Comparison of ENCODE assay signal across 14 mouse cellular contexts in genomic region chr5:36776021-36776575, GRCm38 (mm10). TPM values are rescaled to one million over a fixed set of nuclear protein-coding genes. Genes with fewer than 3 reads are reported as not detected.
DNase-seq lines count a peak whose midpoint lies in the region; ATAC-seq and TF ChIP-seq lines count a peak whose summit lies in the region.
"Had no signal": no experiment of that assay in that cellular context is flagged by ENCODE, and none has a peak within 500 bp of the region (broad histone marks: within the 10 kb centered on the region; RNA-seq: fewer than 3 reads in every experiment).

No protein-coding gene starts in this region.

- TF ChIP-seq POLR2A in ES-Bruce4 (IDR thresholded peaks at IDR 0.05; ENCODE audit: insufficient read depth, low read length), result no peak

- no peak for TF ChIP-seq CTCF in ES-Bruce4 (IDR thresholded peaks at IDR 0.05; ENCODE audit: low read depth, low read length)

- no peaks in the 10 kb centered on the region for H3K36me3 ChIP-seq in heart, embryonic 11.5 days (ENCODE audit: control insufficient read depth, insufficient read depth, low read length)
- no peaks in the 10 kb centered on the region for H3K36me3 ChIP-seq in ES-Bruce4 (ENCODE audit: control insufficient read depth, insufficient read depth, low read length, poor library complexity, severe bottlenecking)
- no peaks in the 10 kb centered on the region for H3K36me3 ChIP-seq in heart, embryonic 15.5 days
- H3K36me3 ChIP-seq: embryonic facial prominence, embryonic 15.5 days; midbrain, embryonic 12.5 days had no signal

- H3K27ac ChIP-seq in heart, embryonic 11.5 days (ENCODE audit: low read depth, low read length), result peak overlapping the region; percentile 41; the same call in 1 of the 2 replicates
- H3K27ac ChIP-seq in ES-Bruce4 (ENCODE audit: insufficient read depth, low read length), result peak overlapping the region; percentile 38; the same call in 1 of the 2 replicates
- H3K27ac ChIP-seq in heart, embryonic 15.5 days, result 0 out of 2 replicates have a peak overlapping the region, but pooled peaks have one; percentile 9
- H3K27ac ChIP-seq: embryonic facial prominence, embryonic 15.5 days; liver, embryonic 14.5 days; midbrain, embryonic 12.5 days; stomach, postnatal 0 days had no signal

- DNase-seq in heart, postnatal 25 days (ENCODE audit: low spot score), result no peak
- peak; percentile 89 for DNase-seq in adrenal gland, adult 8-10 months
- DNase-seq in retina, postnatal 1 day, result no peak
- DNase-seq in frontal cortex, adult 2 months (ENCODE audit: extremely low spot score in 1 of 2, low spot score in 1 of 2), result no peak
- DNase-seq: cerebellum, adult 9-10 months; forebrain, postnatal 0 days; gastrocnemius, postnatal 10 days had no signal

- ATAC-seq in heart, embryonic 11.5 days (replicated peaks; ENCODE audit: insufficient number of reproducible peaks, low FRiP score, low TSS enrichment), result no peak
- no peak for ATAC-seq in heart, embryonic 15.5 days (replicated peaks; ENCODE audit: insufficient number of reproducible peaks, insufficient read depth, low FRiP score, low read depth)
- ATAC-seq: forebrain, postnatal 0 days had no signal

- H3K9ac ChIP-seq in heart, embryonic 11.5 days (ENCODE audit: low read depth, low read length), result peak overlapping the region; percentile 11; the same call in 1 of the 2 replicates
- no peak overlapping the region for H3K9ac ChIP-seq in ES-Bruce4 (ENCODE audit: low read depth, poor library complexity, severe bottlenecking)
- no peak overlapping the region for H3K9ac ChIP-seq in heart, embryonic 15.5 days
- H3K9ac ChIP-seq: embryonic facial prominence, embryonic 15.5 days; forebrain, postnatal 0 days; liver, embryonic 14.5 days; midbrain, embryonic 12.5 days had no signal

- peak overlapping the region; percentile 33 for H3K4me2 ChIP-seq in heart, embryonic 11.5 days
- no peak overlapping the region for H3K4me2 ChIP-seq in heart, embryonic 15.5 days
- H3K4me2 ChIP-seq: embryonic facial prominence, embryonic 15.5 days; midbrain, embryonic 12.5 days had no signal

- intact Hi-C loops in heart, postnatal 25 days (cut with DNase I), result no loop called here

- TF ChIP-seq EP300 in ES-Bruce4 (IDR thresholded peaks at IDR 0.05; ENCODE audit: insufficient read depth, low read depth, low read length), result peak; percentile 49; the same call in 1 of the 2 replicates

- no peak overlapping the region for H3K4me3 ChIP-seq in heart, embryonic 11.5 days (ENCODE audit: low read depth, low read length)
- H3K4me3 ChIP-seq in ES-Bruce4 (ENCODE audit: low read depth, low read length), result no peak overlapping the region
- no peak overlapping the region for H3K4me3 ChIP-seq in heart, embryonic 15.5 days
- H3K4me3 ChIP-seq: embryonic facial prominence, embryonic 15.5 days; midbrain, embryonic 12.5 days had no signal

- peaks cover 9% of the 10 kb centered on the region; the same call in 1 of the 2 replicates for H3K4me1 ChIP-seq in heart, embryonic 11.5 days (ENCODE audit: control insufficient read depth, insufficient read depth, low read length)
- H3K4me1 ChIP-seq in ES-Bruce4 (ENCODE audit: control insufficient read depth, insufficient read depth, low read length), result peaks cover 8% of the 10 kb centered on the region
- peaks cover 2% of the 10 kb centered on the region; the same call in 1 of the 2 replicates for H3K4me1 ChIP-seq in heart, embryonic 15.5 days (replicated peaks)
- H3K4me1 ChIP-seq: midbrain, embryonic 12.5 days had no signal

- H3K27me3 ChIP-seq in heart, embryonic 11.5 days (ENCODE audit: control insufficient read depth, insufficient read depth, low read length), result no peaks in the 10 kb centered on the region
- no peaks in the 10 kb centered on the region for H3K27me3 ChIP-seq in ES-Bruce4 (ENCODE audit: control insufficient read depth, insufficient read depth, low read length, poor library complexity, severe bottlenecking)
- no peaks in the 10 kb centered on the region for H3K27me3 ChIP-seq in heart, embryonic 15.5 days
- H3K27me3 ChIP-seq: embryonic facial prominence, embryonic 15.5 days; midbrain, embryonic 12.5 days had no signal

- H3K9me3 ChIP-seq in heart, embryonic 11.5 days (replicated peaks; ENCODE audit: control insufficient read depth, low read length), result no peaks in the 10 kb centered on the region; the same call in 1 of the 2 replicates
- 0 out of 2 replicates have a peak, but pooled peaks cover 3% of the 10 kb centered on the region for H3K9me3 ChIP-seq in ES-Bruce4 (replicated peaks; ENCODE audit: control insufficient read depth, insufficient read depth, low read length, poor library complexity, severe bottlenecking)
- H3K9me3 ChIP-seq in heart, embryonic 15.5 days (replicated peaks), result no peaks in the 10 kb centered on the region
- H3K9me3 ChIP-seq: embryonic facial prominence, embryonic 15.5 days had no signal

- WGBS in heart, embryonic 11.5 days (ENCODE audit: insufficient replicate concordance), result 16% methylated on average over 9 of the region's 9 CpGs
- WGBS in heart, embryonic 15.5 days, result 22% methylated on average over 9 of the region's 9 CpGs

RNA-seq across cellular contexts. Expression of gene Mrfap1, which starts 20.5 kb away (rescaled TPM):
- 420 and 433 TPM in 2 replicates for polyA plus RNA-seq in heart, embryonic 11.5 days (2014; fragmentation: Nextera tagmentation; extraction: Ambion mirVana)
- 100 to 1,000 TPM; 276 to 303 TPM for total RNA-seq in heart, postnatal 25 days (2021)
- 312 and 320 TPM in 2 replicates for polyA plus RNA-seq in ES-Bruce4 (2011; ENCODE audit: insufficient read depth, insufficient read length, low read depth, missing spikeins)
- 100 to 1,000 TPM; 571 to 829 (median 654) TPM for total RNA-seq in adrenal gland, adult 8-10 months (2022)
- polyA plus RNA-seq in heart, embryonic 15.5 days (2015; fragmentation: Nextera tagmentation; extraction: Ambion mirVana), result 329 and 331 TPM in 2 replicates
- polyA plus RNA-seq in frontal cortex, adult 2 months (2012; rRNA removed), result 343 and 355 TPM in 2 replicates

RNA-seq across cellular contexts. Expression of gene Bloc1s4, which starts 27.6 kb away (rescaled TPM):
- polyA plus RNA-seq in heart, embryonic 11.5 days (2014; fragmentation: Nextera tagmentation; extraction: Ambion mirVana), result 20.0 and 20.1 TPM in 2 replicates
- total RNA-seq in heart, postnatal 25 days (2021), result 10 to 100 TPM; 12.9 to 13.0 TPM
- 8.6 and 9.7 TPM in 2 replicates for polyA plus RNA-seq in ES-Bruce4 (2011; ENCODE audit: insufficient read depth, insufficient read length, low read depth, missing spikeins)
- 10 to 100 TPM; 21.6 to 34.1 (median 27.6) TPM for total RNA-seq in adrenal gland, adult 8-10 months (2022)
- polyA plus RNA-seq in heart, embryonic 15.5 days (2015; fragmentation: Nextera tagmentation; extraction: Ambion mirVana), result 18.2 and 20.4 TPM in 2 replicates
- polyA plus RNA-seq in frontal cortex, adult 2 months (2012; rRNA removed), result 23.4 and 24.0 TPM in 2 replicates

RNA-seq across cellular contexts. Expression of gene Man2b2, which starts 54.4 kb away (rescaled TPM):
- 12.9 and 17.0 TPM in 2 replicates for polyA plus RNA-seq in heart, embryonic 11.5 days (2014; fragmentation: Nextera tagmentation; extraction: Ambion mirVana)
- total RNA-seq in heart, postnatal 25 days (2021), result 10 to 100 TPM; 14.3 to 14.6 TPM
- 10.5 and 11.4 TPM in 2 replicates for polyA plus RNA-seq in ES-Bruce4 (2011; ENCODE audit: insufficient read depth, insufficient read length, low read depth, missing spikeins)
- total RNA-seq in adrenal gland, adult 8-10 months (2022), result 10 to 100 TPM; 63.8 to 93.3 (median 80.2) TPM
- polyA plus RNA-seq in heart, embryonic 15.5 days (2015; fragmentation: Nextera tagmentation; extraction: Ambion mirVana), result 12.3 and 17.9 TPM in 2 replicates
- polyA plus RNA-seq in frontal cortex, adult 2 months (2012; rRNA removed), result 30.3 and 30.5 TPM in 2 replicates
